Mouse (Mus musculus) CH12.LX (cell line): Measurements from ENCODE around the gene Cd151. TPM values are rescaled to one million over a fixed set of nuclear protein-coding genes. Genes with fewer than 3 reads are reported as not detected.

Source experiments
- DNase-seq: peaks from one replicate; pipeline ENCODE4 v3.0.0-alpha.2; 2013; ENCODE audit errors: extremely low read depth
- H3K27ac ChIP-seq: 2 replicates; pipeline ENCODE4 v1.5.1; 2012; ENCODE audit warnings: low read depth, mild to moderate bottlenecking, control low read depth, moderate library complexity; ENCODE audit not compliant: insufficient read depth
- H3K27me3 ChIP-seq: replicated peaks from 2 replicates; pipeline ENCODE3; 2012; ENCODE audit warnings: inconsistent platforms
- H3K36me3 ChIP-seq, 2 experiments: replicated peaks in 1 of 2; 2 replicates each; pipeline versions ENCODE3 to v1.6.1; 2012; ENCODE audit warnings: inconsistent platforms in 1 of 2, low read length in 1 of 2, mild to moderate bottlenecking in 1 of 2, mixed read lengths in 1 of 2, moderate library complexity in 1 of 2; ENCODE audit not compliant: control insufficient read depth in 1 of 2, insufficient read depth in 1 of 2
- H3K4me1 ChIP-seq, 2 experiments: 2 replicates each; pipeline ENCODE4 v1.6.1; 2012; ENCODE audit warnings: inconsistent platforms in 1 of 2, moderate library complexity in 1 of 2; ENCODE audit not compliant: insufficient read depth in 2 of 2, control insufficient read depth in 1 of 2
- H3K4me2 ChIP-seq: 2 replicates; pipeline ENCODE4 v1.6.1; 2012; ENCODE audit warnings: low read depth, mild to moderate bottlenecking, control low read depth; ENCODE audit not compliant: poor library complexity, insufficient read depth, severe bottlenecking
- H3K4me3 ChIP-seq, 3 experiments: fragments of 150-350 bp in 1 of 3; sonication (generic) in 1 of 3; replicated peaks in 1 of 3; 2 replicates each; pipeline versions ENCODE3 to v1.5.1; 2011 to 2012; ENCODE audit warnings: low read depth in 2 of 3, low read length in 2 of 3, mild to moderate bottlenecking in 2 of 3, moderate library complexity in 2 of 3, control low read depth in 1 of 3, improper control_type of control experiment in 1 of 3, inconsistent platforms in 1 of 3, mixed read lengths in 1 of 3; ENCODE audit not compliant: poor library complexity in 1 of 3
- H3K79me2 ChIP-seq: replicated peaks from 2 replicates; pipeline ENCODE4 v1.6.1; 2012; ENCODE audit warnings: mild to moderate bottlenecking, moderate library complexity; ENCODE audit not compliant: control insufficient read depth, poor library complexity, insufficient read depth, severe bottlenecking; ENCODE audit errors: extremely low read depth
- H3K9ac ChIP-seq: 2 replicates; pipeline ENCODE4 v1.6.1; 2012; ENCODE audit warnings: low read depth, mild to moderate bottlenecking, control low read depth, moderate library complexity; ENCODE audit not compliant: insufficient read depth
- H3K9me3 ChIP-seq: replicated peaks from 2 replicates; pipeline ENCODE3; 2012; ENCODE audit warnings: low read length, inconsistent platforms, mixed read lengths
- CTCF ChIP-seq, 2 experiments: IDR thresholded peaks in 1 of 2; conservative IDR thresholded peaks in 1 of 2; 2 replicates each; pipeline ENCODE4 v1.5.1; 2011 to 2012; ENCODE audit warnings: low read depth in 2 of 2, low read length in 2 of 2, improper control_type of control experiment in 1 of 2, inconsistent platforms in 1 of 2, mild to moderate bottlenecking in 1 of 2, moderate library complexity in 1 of 2
- EP300 ChIP-seq: IDR thresholded peaks from 2 replicates; pipeline ENCODE4 v1.6.1; 2011; ENCODE audit warnings: low read length, improper control_type of control experiment
- JUND ChIP-seq: conservative IDR thresholded peaks from 2 replicates; pipeline ENCODE4 v1.6.1; 2011; ENCODE audit warnings: low read depth, low read length, improper control_type of control experiment
- MAZ ChIP-seq: IDR thresholded peaks from 2 replicates; pipeline ENCODE4 v1.6.1; 2012; ENCODE audit warnings: low read depth, mild to moderate bottlenecking, inconsistent platforms, low read length, improper control_type of control experiment, moderate library complexity
- MXI1 ChIP-seq: IDR thresholded peaks from 2 replicates; pipeline ENCODE4 v1.6.1; 2011; ENCODE audit warnings: mild to moderate bottlenecking, low read depth, low read length, improper control_type of control experiment
- MYC ChIP-seq: IDR thresholded peaks from 2 replicates; pipeline ENCODE4 v1.6.1; 2011; ENCODE audit warnings: low read depth, mild to moderate bottlenecking, improper control_type of control experiment, low read length
- POLR2A ChIP-seq: IDR thresholded peaks from 2 replicates; pipeline ENCODE4 v1.6.1; 2011; ENCODE audit warnings: low read depth, mild to moderate bottlenecking, improper control_type of control experiment, low read length
- SMC3 ChIP-seq: IDR thresholded peaks from 2 replicates; pipeline ENCODE4 v1.6.1; 2011; ENCODE audit warnings: low read depth, low read length, improper control_type of control experiment
- TBP ChIP-seq: conservative IDR thresholded peaks from 2 replicates; pipeline ENCODE4 v1.6.1; 2011; ENCODE audit warnings: low read depth, low read length, improper control_type of control experiment
- TCF12 ChIP-seq: IDR thresholded peaks from 2 replicates; pipeline ENCODE4 v1.6.1; 2014; ENCODE audit warnings: low read depth, mild to moderate bottlenecking, inconsistent platforms, low read length, improper control_type of control experiment
- UBTF ChIP-seq: IDR thresholded peaks from 2 replicates; pipeline ENCODE4 v1.6.1; 2012; ENCODE audit warnings: low read depth, mild to moderate bottlenecking, inconsistent platforms, low read length, improper control_type of control experiment, moderate library complexity
- USF2 ChIP-seq: conservative IDR thresholded peaks from 2 replicates; pipeline ENCODE4 v1.6.1; 2011; ENCODE audit warnings: low read depth, low read length, improper control_type of control experiment
- ZC3H11A ChIP-seq: IDR thresholded peaks from 2 replicates; pipeline ENCODE4 v1.6.1; 2012; ENCODE audit warnings: low read depth, mild to moderate bottlenecking, inconsistent platforms, low read length, improper control_type of control experiment
- ZMIZ1 ChIP-seq: IDR thresholded peaks from 2 replicates; pipeline ENCODE4 v1.6.1; 2012; ENCODE audit warnings: low read depth, mild to moderate bottlenecking, inconsistent platforms, low read length, improper control_type of control experiment
- dilution Hi-C: fragments of 300-500 bp; cut with MboI; formaldehyde crosslinking; loops from 2 replicates; pipeline ENCODE4 v1.14.3; 2020; ENCODE audit warnings: low sequenced_read_pairs; ENCODE audit not compliant: extremely low pct_unique_long_range_greater_than_20kb, extremely low pct_ligation_motif_present
- in situ Hi-C: fragments of 300-500 bp; cut with MboI; formaldehyde crosslinking; loops from 3 replicates; pipeline ENCODE4 v1.14.3; 2019; ENCODE audit warnings: low sequenced_read_pairs, low pct_ligation_motif_present, low pct_unique_long_range_greater_than_20kb, mixed read lengths
- polyA plus RNA-seq: library from polyadenylated mRNA; unstranded; fragments of >175 nt; gene quantifications from 2 replicates; pipeline ENCODE4 v1.2.1, GENCODE M21; 2012; ENCODE audit warnings: low read depth; ENCODE audit not compliant: insufficient read length
- total RNA-seq, 2 experiments: library from RNA; depleted of rRNA; stranded (reverse); fragments of 300-350 nt in 1 of 2; fragments of >200 nt in 1 of 2; gene quantifications; 2 replicates each; pipeline ENCODE4 v1.2.3; 2012 to 2014

Cd151 gene
- total and polyA plus RNA-seq, 3 experiments = 10.6 to 21.1 (median 14.9) TPM

- dilution Hi-C loops (no loop called here), in situ Hi-C loops (no loop called here)
- peaks cover 12% of the 10 kb centered on the region for H3K79me2 ChIP-seq
- H3K27me3 ChIP-seq = no peaks in the 10 kb centered on the region
- H3K4me1 ChIP-seq = peaks cover 17 to 37% of the 10 kb centered on the region in 2 experiments
- H3K36me3 ChIP-seq = peaks cover 62 to 66% of the 10 kb centered on the region in 2 experiments
- H3K4me3 ChIP-seq = peak overlapping the region; percentile 50 to 65 (median 55)
- no peaks in the 10 kb centered on the region for H3K9me3 ChIP-seq
- H3K4me2 ChIP-seq = peak overlapping the region; percentile 92
- H3K27ac ChIP-seq = peak overlapping the region; percentile 28; the same call in 1 of the 2 replicates
- H3K9ac ChIP-seq = peak overlapping the region; percentile 62
- TF ChIP-seq MYC = 0 out of 2 replicates have a peak, but pooled peaks have one; percentile 43
- 0 out of 2 replicates have a peak, but pooled peaks have one; percentile 19 for TF ChIP-seq ZMIZ1
- peak; percentile 29; the same call in 1 of the 2 replicates for TF ChIP-seq TCF12
- no peak for TF ChIP-seq JUND
- TF ChIP-seq CTCF (conservative IDR thresholded peaks at IDR 0.05 in 1 of 2, IDR thresholded peaks at IDR 0.05 in 1 of 2; ENCODE audit: low read depth in 2 of 2, low read length in 2 of 2) = no peak
- no peak for TF ChIP-seq ZC3H11A
- no peak for TF ChIP-seq TBP
- no peak for TF ChIP-seq SMC3
- TF ChIP-seq MAZ = no peak
- TF ChIP-seq EP300 = no peak
- TF ChIP-seq MXI1 = peak; percentile 81
- peak; percentile 58 for TF ChIP-seq POLR2A
- DNase-seq = peak; percentile 67
Measured at GRCm38 (mm10) chr7:141435129-141435855, 31.9 kb upstream of the Cd151 start.

GRCm38 (mm10) chr7:141435856-141436522 lies 31.2 kb upstream of the Cd151 start:
- no peak for TF ChIP-seq USF2
- no peak for TF ChIP-seq UBTF
- Histone ChIP-seq H3K4me1 (peaks cover 20 to 44% of the 10 kb centered on the region in 2 experiments), H3K27me3 (no peaks in the 10 kb centered on the region), H3K27ac (peak overlapping the region; percentile 28; the same call in 1 of the 2 replicates), H3K79me2 (peaks cover 12% of the 10 kb centered on the region), H3K9ac (peak overlapping the region; percentile 45), H3K4me3 (peak overlapping the region; percentile 50 to 70 (median 51)), H3K9me3 (no peaks in the 10 kb centered on the region), H3K4me2 (peak overlapping the region; percentile 92), H3K36me3 (peaks cover 60 to 66% of the 10 kb centered on the region in 2 experiments)
- in situ Hi-C loops = no loop called here
- DNase-seq = no peak
- dilution Hi-C loops = no loop called here
